Comparison of ENCODE assay signal across 23 mouse cellular contexts in genomic region chr1:180517390-180518054, GRCm38 (mm10). TPM values are rescaled to one million over a fixed set of nuclear protein-coding genes. Genes with fewer than 3 reads are reported as not detected.
A peak's percentile ranks its signal among the peaks of the same experiment; 100 is the strongest.
DNase-seq lines count a peak whose midpoint lies in the region; ATAC-seq and TF ChIP-seq lines count a peak whose summit lies in the region.
"Had no signal": no experiment of that assay in that cellular context is flagged by ENCODE, and none has a peak within 500 bp of the region (broad histone marks: within the 10 kb centered on the region; RNA-seq: fewer than 3 reads in every experiment).

No protein-coding gene starts in this region.

- peak; percentile 67 for TF ChIP-seq POLR2A in CH12.LX (IDR thresholded peaks at IDR 0.05; ENCODE audit: low read depth, low read length)

- H3K9me3 ChIP-seq in forebrain, embryonic 15.5 days = no peaks in the 10 kb centered on the region
- no peaks in the 10 kb centered on the region for H3K9me3 ChIP-seq in forebrain, embryonic 10.5 days
- no peaks in the 10 kb centered on the region for H3K9me3 ChIP-seq in CH12.LX (replicated peaks; ENCODE audit: low read length)
- H3K9me3 ChIP-seq in heart, embryonic 10.5 days = no peaks in the 10 kb centered on the region
- H3K9me3 ChIP-seq: embryonic facial prominence, embryonic 15.5 days; hindbrain, embryonic 10.5 days; limb, embryonic 13.5 days; liver, embryonic 13.5 days; midbrain, embryonic 10.5 days; neural tube, embryonic 12.5 days had no signal

- no peak for DNase-seq in forebrain, embryonic 10.5 days (ENCODE audit: extremely low spot score, low spot score)
- peak; percentile 53 for DNase-seq in layer of hippocampus, adult 9-11 months
- no peak for DNase-seq in layer of hippocampus, adult 11-12 months (ENCODE audit: low spot score)
- DNase-seq in CH12.LX (ENCODE audit: extremely low read depth) = peak; percentile 72
- no peak for DNase-seq in heart, embryonic 10.5 days (ENCODE audit: low spot score)
- DNase-seq in kidney, postnatal 10 days = no peak
- DNase-seq: adrenal gland, postnatal 14 days; cerebellum, adult 18-20 months; cerebellum, postnatal 25 days; gastrocnemius, postnatal 14 days; kidney, adult 18-20 months; kidney, postnatal 25 days; liver, embryonic 13.5 days; right cerebral cortex, adult 18-20 months; spleen, adult 18-20 months had no signal

- no peak overlapping the region for H3K4me2 ChIP-seq in forebrain, embryonic 15.5 days (replicated peaks)
- peak overlapping the region; percentile 16; the same call in 1 of the 2 replicates for H3K4me2 ChIP-seq in CH12.LX (ENCODE audit: insufficient read depth, low read depth, poor library complexity, severe bottlenecking)
- H3K4me2 ChIP-seq: embryonic facial prominence, embryonic 15.5 days; limb, embryonic 13.5 days; liver, embryonic 13.5 days; neural tube, embryonic 12.5 days had no signal

- 71% methylated on average over 10 of the region's 10 CpGs for WGBS in forebrain, embryonic 15.5 days
- WGBS in forebrain, embryonic 10.5 days = 79% methylated on average over 10 of the region's 10 CpGs
- 64% methylated on average over 10 of the region's 10 CpGs for WGBS in heart, embryonic 10.5 days

- dilution Hi-C loops in CH12.LX (cut with MboI; ENCODE audit: extremely low pct_ligation_motif_present, extremely low pct_unique_long_range_greater_than_20kb, low sequenced_read_pairs) = no loop called here

- peaks cover 6% of the 10 kb centered on the region for H3K4me1 ChIP-seq in forebrain, embryonic 15.5 days
- H3K4me1 ChIP-seq in forebrain, embryonic 10.5 days = 0 out of 2 replicates have a peak, but pooled peaks cover 3% of the 10 kb centered on the region
- peaks cover 46 to 68% of the 10 kb centered on the region in 2 experiments for H3K4me1 ChIP-seq in CH12.LX (ENCODE audit: control insufficient read depth in 1 of 2, insufficient read depth in 2 of 2)
- peaks cover 20% of the 10 kb centered on the region for H3K4me1 ChIP-seq in heart, embryonic 10.5 days
- H3K4me1 ChIP-seq: liver, embryonic 13.5 days; neural tube, embryonic 12.5 days had no signal

- H3K79me2 ChIP-seq in CH12.LX (replicated peaks; ENCODE audit: control insufficient read depth, extremely low read depth, insufficient read depth, poor library complexity, severe bottlenecking) = no peaks in the 10 kb centered on the region

- H3K27ac ChIP-seq in forebrain, embryonic 15.5 days (replicated peaks) = 0 out of 2 replicates have a peak overlapping the region, but pooled peaks have one; percentile 25
- H3K27ac ChIP-seq in forebrain, embryonic 10.5 days = no peak overlapping the region
- peak overlapping the region; percentile 4; the same call in 1 of the 2 replicates for H3K27ac ChIP-seq in CH12.LX (ENCODE audit: insufficient read depth, low read depth)
- no peak overlapping the region for H3K27ac ChIP-seq in heart, embryonic 10.5 days
- H3K27ac ChIP-seq: embryonic facial prominence, embryonic 15.5 days; hindbrain, embryonic 10.5 days; hindbrain, postnatal 0 days; limb, embryonic 13.5 days; liver, embryonic 13.5 days; midbrain, embryonic 10.5 days; neural tube, embryonic 12.5 days had no signal

- in situ Hi-C loops in CH12.LX (cut with MboI; ENCODE audit: low pct_ligation_motif_present, low pct_unique_long_range_greater_than_20kb, low sequenced_read_pairs) = no loop called here

- ATAC-seq in forebrain, embryonic 15.5 days (replicated peaks) = no peak
- peak; percentile 75 for ATAC-seq in megakaryocyte, adult 5-6 weeks (ENCODE audit: poor library complexity, severe bottlenecking)
- ATAC-seq: hindbrain, postnatal 0 days had no signal

- H3K9ac ChIP-seq in forebrain, embryonic 15.5 days (replicated peaks) = no peak overlapping the region
- H3K9ac ChIP-seq in CH12.LX (ENCODE audit: insufficient read depth, low read depth) = no peak overlapping the region
- H3K9ac ChIP-seq: embryonic facial prominence, embryonic 15.5 days; limb, embryonic 13.5 days; liver, embryonic 13.5 days; neural tube, embryonic 12.5 days had no signal

- TF ChIP-seq CTCF in CH12.LX (conservative IDR thresholded peaks at IDR 0.05 in 1 of 2, IDR thresholded peaks at IDR 0.05 in 1 of 2; ENCODE audit: low read depth in 2 of 2, low read length in 2 of 2) = no peak

- no peak for TF ChIP-seq EP300 in CH12.LX (IDR thresholded peaks at IDR 0.05; ENCODE audit: low read length)

- H3K27me3 ChIP-seq in forebrain, embryonic 15.5 days = no peaks in the 10 kb centered on the region
- H3K27me3 ChIP-seq in forebrain, embryonic 10.5 days (ENCODE audit: poor library complexity, severe bottlenecking) = no peaks in the 10 kb centered on the region
- no peaks in the 10 kb centered on the region for H3K27me3 ChIP-seq in CH12.LX (replicated peaks)
- H3K27me3 ChIP-seq in heart, embryonic 10.5 days (ENCODE audit: insufficient read depth, poor library complexity, severe bottlenecking) = peaks cover 75% of the 10 kb centered on the region
- H3K27me3 ChIP-seq: limb, embryonic 13.5 days; liver, embryonic 13.5 days; neural tube, embryonic 12.5 days had no signal

- no peak overlapping the region for H3K4me3 ChIP-seq in forebrain, embryonic 15.5 days
- no peak overlapping the region for H3K4me3 ChIP-seq in forebrain, embryonic 10.5 days
- H3K4me3 ChIP-seq in CH12.LX (replicated peaks in 1 of 3; ENCODE audit: low read depth in 2 of 3, low read length in 2 of 3, poor library complexity in 1 of 3) = peak overlapping the region in 2 of 3 experiments; percentile 52 to 60
- H3K4me3 ChIP-seq in heart, embryonic 10.5 days = no peak overlapping the region
- H3K4me3 ChIP-seq: embryonic facial prominence, embryonic 15.5 days; hindbrain, embryonic 10.5 days; limb, embryonic 13.5 days; liver, embryonic 13.5 days; midbrain, embryonic 10.5 days; neural tube, embryonic 12.5 days had no signal

- H3K36me3 ChIP-seq in forebrain, embryonic 15.5 days = no peaks in the 10 kb centered on the region
- H3K36me3 ChIP-seq in forebrain, embryonic 10.5 days (replicated peaks) = no peaks in the 10 kb centered on the region
- H3K36me3 ChIP-seq in CH12.LX (replicated peaks in 1 of 2; ENCODE audit: control insufficient read depth in 1 of 2, insufficient read depth in 1 of 2, low read length in 1 of 2) = peaks cover 0 to 20% of the 10 kb centered on the region in 2 experiments
- H3K36me3 ChIP-seq in heart, embryonic 10.5 days = no peaks in the 10 kb centered on the region
- H3K36me3 ChIP-seq: embryonic facial prominence, embryonic 15.5 days; hindbrain, embryonic 10.5 days; limb, embryonic 13.5 days; liver, embryonic 13.5 days; midbrain, embryonic 10.5 days; neural tube, embryonic 12.5 days had no signal

- no peak for TF ChIP-seq RAD21 in CH12.LX (IDR thresholded peaks at IDR 0.05; ENCODE audit: low read depth, low read length)

TF ChIP-seq in CH12.LX, 34 proteins besides CTCF, POLR2A, EP300 and RAD21:
- TF ChIP-seq TBP (conservative IDR thresholded peaks at IDR 0.05; ENCODE audit: low read depth, low read length) (peak; percentile 83), RCOR1 (conservative IDR thresholded peaks at IDR 0.05; ENCODE audit: low read depth, low read length) (no peak), GABPA (IDR thresholded peaks at IDR 0.05; ENCODE audit: insufficient replicate concordance, low read depth, low read length) (no peak), ETS1 (conservative IDR thresholded peaks at IDR 0.05; ENCODE audit: low read depth, low read length) (no peak), TCF12 (IDR thresholded peaks at IDR 0.05; ENCODE audit: low read depth, low read length) (no peak), POLR2AphosphoS2 (IDR thresholded peaks at IDR 0.05; ENCODE audit: low read depth, low read length) (no peak), ZC3H11A (IDR thresholded peaks at IDR 0.05; ENCODE audit: low read depth, low read length) (no peak), MAX (IDR thresholded peaks at IDR 0.05; ENCODE audit: low read length) (0 out of 2 replicates have a peak, but pooled peaks have one; percentile 37), IRF4 (IDR thresholded peaks at IDR 0.05; ENCODE audit: low read depth, low read length) (no peak)
TF ChIP-seq in CH12.LX: peak in this region for 2.

RNA-seq across cellular contexts. Expression of gene Stum, which starts 34.2 kb away (rescaled TPM):
- 4.1 and 4.2 TPM in 2 replicates for polyA plus RNA-seq in forebrain, embryonic 15.5 days (2015; fragmentation: Nextera tagmentation; extraction: Ambion mirVana)
- polyA plus RNA-seq in forebrain, embryonic 10.5 days (2016; fragmentation: Nextera tagmentation; extraction: Ambion mirVana) = 3.8 and 4.0 TPM in 2 replicates
- 0.34 and 0.42 TPM in 2 replicates for total RNA-seq in CH12.LX (2012; rRNA removed)
- total RNA-seq in CH12.LX (2014; rRNA removed) = 0.51 and 0.80 TPM in 2 replicates
- 0.61 and 0.67 TPM in 2 replicates for polyA plus RNA-seq in CH12.LX (2012; ENCODE audit: insufficient read length, low read depth)
- not detected in 2 replicates for total RNA-seq in megakaryocyte, adult 5-6 weeks (2015)
- total RNA-seq in megakaryocyte, adult 5-6 weeks (2017) = not detected in 2 replicates
- 0.26 and 0.64 TPM in 2 replicates for polyA plus RNA-seq in heart, embryonic 10.5 days (2016; fragmentation: Nextera tagmentation; extraction: Ambion mirVana)

RNA-seq across cellular contexts. Expression of gene Parp1, which starts 51.2 kb away (rescaled TPM):
- polyA plus RNA-seq in forebrain, embryonic 15.5 days (2015; fragmentation: Nextera tagmentation; extraction: Ambion mirVana) = 144 and 147 TPM in 2 replicates
- 328 and 332 TPM in 2 replicates for polyA plus RNA-seq in forebrain, embryonic 10.5 days (2016; fragmentation: Nextera tagmentation; extraction: Ambion mirVana)
- 313 and 333 TPM in 2 replicates for total RNA-seq in CH12.LX (2012; rRNA removed)
- 304 and 310 TPM in 2 replicates for total RNA-seq in CH12.LX (2014; rRNA removed)
- polyA plus RNA-seq in CH12.LX (2012; ENCODE audit: insufficient read length, low read depth) = 310 and 344 TPM in 2 replicates
- total RNA-seq in megakaryocyte, adult 5-6 weeks (2015) = 38.4 and 41.6 TPM in 2 replicates
- 97.3 and 107 TPM in 2 replicates for total RNA-seq in megakaryocyte, adult 5-6 weeks (2017)
- polyA plus RNA-seq in heart, embryonic 10.5 days (2016; fragmentation: Nextera tagmentation; extraction: Ambion mirVana) = 152 and 186 TPM in 2 replicates

Comparison
In these comparisons a context has a peak if more than half of its experiments do, and no peak if none do; other contexts are left out.
1. H3K27ac ChIP-seq: peak in forebrain, embryonic 15.5 days (single experiment) and CH12.LX (single experiment); none in forebrain, embryonic 10.5 days (single experiment) and heart, embryonic 10.5 days (single experiment).
2. DNase-seq: peak in layer of hippocampus, adult 9-11 months (single experiment) and CH12.LX (single experiment); none in forebrain, embryonic 10.5 days (single experiment), layer of hippocampus, adult 11-12 months (single experiment), heart, embryonic 10.5 days (single experiment) and kidney, postnatal 10 days (single experiment).
3. H3K4me3 ChIP-seq: peak in CH12.LX (2 of 3); none in forebrain, embryonic 15.5 days (single experiment), forebrain, embryonic 10.5 days (single experiment) and heart, embryonic 10.5 days (single experiment).